Mouse (Mus musculus): Measurements from ENCODE around the gene Maz.

Maz gene

DNA sequence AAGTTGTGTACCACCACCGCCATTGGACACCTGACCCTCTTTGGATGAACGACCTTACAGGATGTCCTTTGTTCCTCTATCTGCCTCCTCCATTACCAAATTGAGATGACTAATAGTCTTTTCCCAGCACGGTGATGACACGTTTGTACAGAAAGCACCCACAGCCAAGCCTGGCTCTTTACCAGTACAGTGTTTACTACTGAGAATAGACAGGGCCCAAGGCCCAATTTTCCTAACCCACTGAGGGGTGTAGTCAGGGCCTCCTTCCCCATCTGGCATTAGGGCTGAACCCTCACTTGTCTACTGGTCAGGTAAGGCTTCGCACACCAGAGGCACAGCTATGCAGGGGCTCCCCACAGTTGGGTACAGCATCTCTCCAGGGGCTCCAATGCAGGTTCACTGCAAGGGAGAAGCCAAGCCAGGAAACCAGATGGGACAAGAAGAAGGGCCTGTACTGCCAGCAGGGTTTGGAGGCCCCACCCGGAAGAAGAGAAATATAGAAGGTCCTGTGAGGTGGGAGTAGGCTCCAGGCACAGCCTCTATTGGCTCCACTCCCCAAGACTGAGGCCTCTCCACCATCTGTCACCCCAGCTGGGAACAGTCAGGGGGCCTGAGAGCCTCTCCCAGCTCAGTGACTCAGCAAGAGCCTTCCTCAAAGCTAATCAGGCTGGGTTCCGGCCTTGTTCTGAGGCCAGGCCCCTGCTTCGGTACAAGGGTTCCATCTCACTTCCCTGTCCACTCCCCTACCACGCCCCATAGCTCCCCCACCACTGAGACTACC is 18.4 kb downstream of the Maz start:
- peak; percentile 82 for DNase-seq (ENCODE audit: low read depth, low spot score)

DNA sequence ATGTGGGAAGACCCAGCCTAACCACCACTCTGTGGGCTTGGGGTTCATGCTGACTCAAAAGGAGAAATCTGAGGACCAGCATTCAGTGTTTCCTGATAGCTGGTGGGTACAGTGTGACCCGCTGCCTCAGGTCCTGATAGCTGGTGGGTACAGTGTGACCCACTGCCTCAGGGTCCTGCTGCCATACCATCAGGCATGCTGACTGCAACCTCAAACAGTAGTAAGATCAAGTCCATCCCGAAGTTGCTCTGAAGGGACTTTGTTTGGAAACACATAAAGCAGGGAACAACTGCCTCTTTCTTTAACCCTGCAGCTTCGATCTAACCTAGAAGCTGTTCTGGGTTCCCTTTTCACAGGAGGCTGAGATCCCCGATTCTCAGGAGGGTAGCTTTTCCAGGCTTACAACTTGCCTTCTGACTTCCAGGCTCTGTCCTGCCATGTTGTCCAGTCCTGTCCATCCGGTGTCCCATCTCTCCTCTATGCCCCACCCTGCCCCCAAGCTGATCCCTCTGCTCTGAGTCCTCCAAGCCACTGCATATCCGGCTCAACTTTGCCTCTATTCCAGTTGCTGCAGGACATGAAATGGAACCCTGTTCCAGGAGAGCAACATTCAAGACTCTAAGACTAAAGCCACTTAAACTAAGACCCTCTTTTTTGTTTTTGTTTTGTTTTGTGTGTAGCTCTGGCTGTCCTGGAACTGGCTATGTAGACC is 19.4 kb downstream of the Maz start:
- no peak for DNase-seq (ENCODE audit: low read depth, low spot score)

DNA sequence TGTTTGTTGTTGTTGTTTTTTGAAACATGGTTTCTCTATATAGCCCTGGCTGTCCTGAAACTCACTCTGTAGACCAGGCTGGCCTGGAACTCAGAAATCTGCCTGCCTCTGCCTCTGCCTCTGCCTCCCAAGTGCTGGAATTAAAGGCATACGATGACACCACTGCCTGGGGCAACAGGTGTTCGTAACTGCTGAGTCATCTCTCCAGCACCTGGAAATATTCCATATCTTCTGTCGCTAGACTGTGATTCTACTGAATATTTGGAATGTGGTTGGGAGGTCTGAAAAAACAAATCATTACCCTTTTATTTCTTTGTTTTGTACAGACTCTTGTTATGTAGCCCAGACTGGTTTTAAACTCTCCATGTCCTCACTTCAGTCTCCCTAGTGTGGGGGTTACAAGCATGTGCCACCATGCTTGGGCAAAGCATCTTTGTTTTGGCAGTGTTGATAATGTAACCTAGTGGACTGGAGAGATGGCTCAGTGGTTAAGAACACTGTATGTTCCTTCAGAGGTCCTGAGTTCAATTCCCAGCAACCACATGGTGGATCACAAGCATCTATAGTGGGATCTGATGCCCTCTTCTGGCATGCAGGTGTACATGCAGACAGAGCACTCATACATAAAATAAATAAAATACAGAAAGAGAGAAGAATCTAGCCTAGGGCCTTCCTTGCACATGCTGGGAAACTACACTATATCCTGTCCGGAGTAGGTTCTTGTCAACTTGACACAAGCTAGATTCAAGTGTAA is 22.5 kb downstream of the Maz start:
- DNase-seq (ENCODE audit: low read depth, low spot score): no peak

GRCm38 (mm10) chr7:127003620-127004019 is 23.2 kb downstream of the Maz start:
- no peak for DNase-seq (ENCODE audit: low read depth, low spot score)

DNA sequence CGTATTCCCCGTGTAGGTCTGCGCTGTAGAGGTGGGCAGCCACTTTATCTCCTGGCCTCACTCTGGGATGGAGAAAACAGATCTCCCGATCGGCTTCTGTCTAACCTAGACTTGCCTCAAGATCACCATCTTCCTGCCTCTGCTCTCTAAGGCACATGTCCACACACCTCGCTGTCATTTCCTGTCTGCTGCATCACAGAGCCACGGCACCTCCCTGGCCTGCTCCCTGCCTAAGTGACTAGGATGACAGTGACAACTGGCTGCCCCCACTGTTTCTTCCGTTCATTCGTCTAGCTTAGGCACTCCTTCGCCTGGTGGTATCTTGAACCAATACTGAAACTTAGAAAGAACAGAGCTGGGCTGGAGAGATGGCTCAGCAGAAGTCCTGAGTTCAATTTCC is 27.3 kb downstream of the Maz start:
- no peak for DNase-seq (ENCODE audit: low read depth, low spot score)

- DNase-seq (ENCODE audit: low read depth, low spot score): no peak
Observed at GRCm38 (mm10) chr7:126996449-126996848, 30.4 kb downstream of the Maz start.

DNA sequence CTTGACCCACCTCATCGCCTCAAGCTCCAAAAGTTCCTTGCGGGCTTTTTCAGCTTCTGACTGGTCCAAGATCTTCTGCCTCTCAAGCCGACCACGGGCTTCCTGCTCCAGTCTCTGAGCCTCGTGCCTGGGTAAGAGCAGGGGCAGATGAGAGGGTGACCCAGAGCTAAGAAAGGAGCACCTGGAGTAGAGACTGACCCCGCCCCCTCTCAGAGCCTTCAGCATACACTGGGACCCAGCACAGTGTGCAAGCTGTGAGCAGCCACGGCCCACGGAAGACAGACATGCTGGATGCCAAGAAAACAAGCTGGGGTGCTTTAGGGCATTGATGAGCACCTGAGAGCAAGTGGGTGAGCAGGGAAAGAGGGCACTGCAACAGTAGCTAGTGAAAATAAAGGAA is 38.0 kb downstream of the Maz start:
- no peak for DNase-seq (ENCODE audit: low read depth, low spot score)

DNA sequence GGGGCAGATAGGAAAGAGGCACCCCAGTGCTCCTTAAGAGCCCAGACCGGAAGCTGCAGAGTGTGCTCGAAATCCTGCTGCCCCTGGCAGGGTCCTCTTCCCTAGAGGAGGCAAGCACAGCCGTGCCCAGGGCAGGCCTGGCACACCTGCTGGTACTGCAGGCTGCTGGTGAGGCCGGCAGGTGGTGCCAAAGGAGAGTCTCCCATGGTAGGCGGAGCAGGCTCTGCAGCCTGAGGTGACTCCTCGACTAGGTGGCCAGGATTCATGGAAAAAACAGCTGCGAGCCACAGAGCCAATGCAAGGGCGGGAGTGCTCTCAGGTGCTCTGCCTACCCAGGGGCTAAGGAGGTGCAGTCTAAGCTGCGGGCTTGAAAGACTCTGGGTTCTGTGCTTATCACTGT is 40.5 kb downstream of the Maz start:
- no peak for DNase-seq (ENCODE audit: low read depth, low spot score)

DNA sequence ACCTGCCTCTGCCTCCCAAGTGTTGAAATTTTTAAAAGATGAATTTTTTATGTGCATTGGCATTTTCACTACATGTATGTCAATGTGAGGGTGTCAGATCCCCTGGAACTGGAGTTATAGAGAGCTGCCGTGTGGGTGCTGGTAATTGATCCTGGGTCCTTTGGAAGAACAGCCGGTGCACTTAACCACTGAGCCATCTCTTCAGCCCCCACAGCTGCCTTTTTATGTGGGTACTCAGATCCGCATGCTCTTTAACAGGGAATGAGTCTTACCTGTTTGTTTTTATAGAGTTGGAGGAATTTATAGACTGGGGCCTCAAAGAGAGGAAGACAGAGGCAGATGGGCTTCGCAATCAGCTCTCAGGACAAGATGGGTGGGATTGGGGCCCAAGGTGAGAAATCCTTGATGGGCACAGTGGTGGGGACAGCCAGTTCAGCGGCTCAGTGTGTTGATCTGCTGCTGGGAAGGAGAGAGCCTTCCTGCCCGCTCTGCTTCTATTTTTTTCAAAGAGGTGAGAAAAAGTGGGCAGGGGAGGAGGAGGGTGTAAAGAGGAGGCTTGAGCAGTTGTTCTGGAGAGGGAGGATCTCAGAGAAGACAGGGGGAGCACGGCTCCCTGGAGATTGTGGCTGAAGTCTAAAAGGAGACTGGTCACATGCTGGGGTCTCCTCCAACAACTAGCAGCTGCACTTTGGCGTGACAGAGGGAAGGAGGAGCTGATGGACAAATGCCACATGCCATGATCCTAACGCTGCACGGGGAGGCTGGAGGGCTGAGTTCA is 42.0 kb downstream of the Maz start:
- DNase-seq (ENCODE audit: low read depth, low spot score): no peak

GRCm38 (mm10) chr7:126983113-126983512 is 43.7 kb downstream of the Maz start:
- no peak for DNase-seq (ENCODE audit: low read depth, low spot score)

DNA sequence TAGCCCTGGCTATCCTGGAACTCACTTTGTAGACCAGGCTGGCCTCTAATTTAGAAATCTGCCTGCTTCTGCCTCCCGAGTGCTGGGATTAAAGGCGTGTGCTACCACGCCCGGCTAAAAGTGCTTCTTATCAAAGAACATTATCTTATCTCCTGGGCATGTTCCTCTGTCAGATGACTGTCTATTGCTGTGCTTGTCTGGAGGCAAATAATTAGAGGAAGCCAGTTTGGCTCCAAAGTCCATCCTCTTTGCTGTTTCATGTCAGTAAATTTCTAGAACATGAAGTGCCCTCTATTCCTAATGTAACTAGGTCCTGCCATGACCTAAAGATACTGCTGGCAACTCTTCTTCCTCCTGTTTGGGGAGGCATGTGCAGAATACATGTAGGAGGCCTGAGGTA is 44.8 kb downstream of the Maz start:
- DNase-seq (ENCODE audit: low read depth, low spot score): no peak

DNA sequence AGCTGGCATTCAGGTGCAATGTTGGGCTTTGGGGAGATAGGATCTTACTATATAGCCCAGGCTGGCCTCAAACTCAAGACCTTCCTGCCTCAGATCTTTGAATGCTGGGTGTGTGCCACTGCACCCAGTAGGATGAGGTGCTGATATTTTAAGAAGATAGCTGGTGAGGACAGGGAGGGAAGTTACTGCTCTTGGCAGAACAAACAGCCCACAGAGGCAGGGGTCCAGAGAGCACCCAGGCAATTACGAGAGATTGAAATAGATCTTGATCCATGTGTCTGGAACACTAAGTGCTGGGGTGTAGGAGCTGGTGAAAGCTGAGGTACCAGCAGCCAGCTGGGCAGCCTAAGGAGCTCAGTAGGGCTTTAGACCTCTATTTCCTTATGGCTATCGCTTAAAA is 45.2 kb downstream of the Maz start:
- DNase-seq (ENCODE audit: low read depth, low spot score): no peak

GRCm38 (mm10) chr7:126978841-126979240 is 48.0 kb downstream of the Maz start:
- no peak for DNase-seq (ENCODE audit: low read depth, low spot score)

- DNase-seq (ENCODE audit: low read depth, low spot score): peak; percentile 29
Observed at GRCm38 (mm10) chr7:126976878-126977459, 49.9 kb downstream of the Maz start.

GRCm38 (mm10) chr7:126975950-126976866 is 50.6 kb downstream of the Maz start, which contains the start of gene Cdiptos:
Gene Cdiptos (minus strand): TSS chr7:126976098.
- peak; percentile 94 for DNase-seq (ENCODE audit: low read depth, low spot score)

DNA sequence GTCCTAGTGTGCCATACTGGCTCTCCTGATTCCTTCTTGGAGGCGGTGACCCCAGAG is 51.1 kb downstream of the Maz start, which contains the start of gene Cdipt:
Cdipt (plus strand) TSS at position 22 of the 57 bp plus-strand sequence.
- DNase-seq (ENCODE audit: low read depth, low spot score): no peak

DNA sequence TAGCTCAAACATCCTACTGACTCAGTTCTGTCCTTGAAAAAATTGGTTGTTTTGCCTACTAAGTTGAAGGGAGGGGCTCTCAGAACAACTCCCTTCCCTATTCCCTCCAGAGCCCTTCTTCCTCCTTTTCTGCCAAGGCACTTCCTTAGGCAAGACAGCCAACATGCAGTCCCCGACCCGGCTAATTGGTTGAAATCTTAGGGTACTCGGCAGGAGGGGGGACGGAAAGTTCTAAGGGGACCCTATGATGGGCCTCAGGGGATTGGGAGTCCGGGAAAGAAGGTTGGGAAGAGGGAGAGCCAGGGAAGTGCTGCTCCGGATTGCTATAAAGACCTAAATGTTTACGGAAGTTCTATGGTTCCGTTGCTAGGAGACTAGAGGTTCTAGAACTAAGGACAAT is 51.3 kb downstream of the Maz start:
- no peak for DNase-seq (ENCODE audit: low read depth, low spot score)

All from 3T3-L1 (cell line).